Mouse (Mus musculus) common myeloid progenitor, adult 5-6 weeks (primary cell): ENCODE results near the gene Szrd1. TPM values are rescaled to one million over a fixed set of nuclear protein-coding genes. Genes with fewer than 3 reads are reported as not detected.

Experiments
- ATAC-seq: replicated peaks from 2 replicates; pipeline ENCODE4 v1.8.0; 2016; ENCODE audit warnings: low read depth, mild to moderate bottlenecking, moderate TSS enrichment, inconsistent platforms; ENCODE audit not compliant: poor library complexity, severe bottlenecking
- total RNA-seq: library from RNA; stranded (forward); fragments of 200-1000, 187-1606 nt; gene quantifications from 2 replicates; pipeline ENCODE4 v1.2.3, GENCODE M21; 2017

Gene Szrd1
- total RNA-seq, 1 experiment from 2014 or later = 47.4 TPM

DNA sequence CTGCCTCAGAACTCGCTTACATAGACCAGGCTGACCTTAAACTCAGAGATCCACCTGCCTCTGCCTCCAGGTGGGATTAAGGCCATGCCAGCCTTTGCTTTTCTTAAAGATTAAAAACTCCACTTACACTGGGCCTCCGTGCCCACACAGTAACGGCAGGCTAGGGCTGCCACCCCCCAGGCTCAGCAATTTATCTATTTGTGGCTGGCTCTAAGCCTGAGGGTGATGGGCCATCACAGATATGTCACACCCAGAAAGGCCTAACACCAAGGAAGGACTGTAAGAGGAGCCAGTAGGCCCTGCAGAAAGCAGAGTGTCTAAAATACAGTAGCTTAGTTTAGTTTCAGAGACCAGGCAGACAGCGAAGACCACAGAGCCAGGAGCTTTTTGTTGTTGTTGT, 65.5 kb downstream of the Szrd1 start:
- no peak for ATAC-seq

DNA sequence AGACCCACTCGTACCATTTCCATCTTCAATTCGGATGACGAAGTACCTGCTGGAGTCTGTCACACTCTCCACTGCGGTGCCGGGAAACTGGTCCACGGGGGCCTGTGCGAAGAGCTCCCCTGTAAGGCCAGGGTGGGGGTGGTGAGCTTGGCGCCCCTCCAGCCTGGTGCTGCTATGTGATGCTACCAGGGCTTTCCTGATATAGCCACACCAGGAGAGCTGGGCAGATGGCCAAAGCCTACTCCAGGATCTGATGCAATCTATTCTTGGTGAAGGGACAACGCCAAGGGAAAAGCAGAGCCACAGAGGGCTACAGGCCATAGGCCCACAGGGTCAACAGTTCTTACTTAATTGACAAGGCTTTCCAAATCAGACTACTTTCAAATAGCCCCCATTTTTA, 65.9 kb downstream of the Szrd1 start:
- ATAC-seq = no peak

DNA sequence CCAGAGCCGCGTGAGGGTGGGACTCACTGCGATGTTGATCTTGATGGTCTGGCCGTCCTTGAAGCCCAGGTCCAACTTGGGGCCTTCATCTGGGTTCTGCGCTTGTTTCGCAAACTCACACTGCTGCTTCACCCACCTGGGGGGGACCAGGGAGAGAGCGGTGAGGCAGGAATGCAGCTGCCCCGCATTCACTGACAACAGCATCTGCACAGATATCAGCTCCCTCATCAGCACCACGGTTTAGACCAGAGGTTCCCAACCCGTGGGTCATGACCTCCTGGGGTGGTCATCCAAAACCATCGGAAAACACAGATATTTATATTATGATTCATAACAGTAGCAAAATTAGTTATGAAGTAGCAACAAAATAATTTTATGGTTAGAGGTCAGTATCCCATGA, 67.1 kb downstream of the Szrd1 start:
- ATAC-seq = no peak

DNA sequence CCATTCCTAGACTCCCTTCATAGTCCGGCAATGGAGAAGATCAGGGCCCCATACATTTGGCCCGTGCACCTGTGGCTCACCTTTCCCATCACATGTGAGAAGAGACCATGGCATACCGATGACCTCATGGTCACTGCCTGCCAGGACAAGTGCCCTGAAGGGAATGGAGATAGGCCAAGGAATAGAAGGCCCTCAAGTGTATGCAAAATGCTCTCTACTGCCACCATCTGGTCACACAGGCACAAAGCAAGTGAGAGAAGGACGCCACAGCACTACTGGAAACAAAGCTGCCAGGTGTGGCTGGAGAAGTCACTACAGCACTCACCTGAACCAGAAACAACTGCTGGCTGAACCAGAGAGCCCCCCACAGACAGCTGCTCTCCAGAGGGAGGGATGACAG, 69.8 kb downstream of the Szrd1 start:
- no peak; the same call in 1 of the 2 replicates for ATAC-seq

DNA sequence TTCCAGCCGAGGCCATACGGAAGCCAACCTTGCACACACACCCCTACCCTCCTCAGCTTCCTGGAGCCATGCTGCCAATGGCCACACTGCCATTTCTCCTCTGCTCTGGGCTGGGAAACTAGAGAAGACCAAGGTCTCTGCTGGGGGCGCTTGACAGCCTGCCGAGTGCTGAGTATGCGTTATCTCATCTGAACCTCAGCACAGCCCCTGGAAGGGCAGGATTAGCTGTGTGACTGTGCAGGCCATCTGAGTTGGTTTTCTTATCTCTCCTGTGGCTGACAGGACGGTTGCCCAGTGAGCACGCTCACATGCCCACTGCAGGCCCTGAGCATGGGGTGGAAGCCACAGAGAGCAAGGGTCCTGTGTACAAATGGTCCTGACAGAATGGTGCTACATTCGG, 70.9 kb downstream of the Szrd1 start:
- peak; percentile 30 for ATAC-seq

DNA sequence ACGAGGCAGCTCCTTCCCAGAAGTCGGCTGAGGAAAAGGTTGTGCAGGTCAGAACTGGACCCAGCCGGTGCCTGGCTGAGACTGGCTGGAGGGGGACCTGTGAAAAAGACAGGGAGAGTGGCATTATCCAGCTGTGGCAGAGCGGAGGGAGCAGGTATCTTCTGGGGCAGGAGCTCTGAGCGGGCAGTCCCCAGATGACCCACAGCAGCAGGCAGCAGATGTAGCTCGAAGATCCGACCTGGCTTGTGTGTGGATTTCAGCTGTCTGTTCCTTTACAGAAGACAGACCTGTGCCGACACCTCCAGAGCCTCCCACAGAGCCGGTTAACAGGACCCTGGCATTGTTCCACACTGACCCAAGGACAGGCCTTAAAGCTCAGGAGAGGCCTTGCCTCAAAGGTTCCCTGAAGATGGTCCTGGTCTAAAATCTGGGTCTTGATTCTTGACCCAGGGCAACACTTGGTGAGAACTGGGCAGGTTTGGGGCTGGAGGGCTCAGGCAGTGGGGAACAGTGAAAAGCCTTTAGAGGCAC, 72.0 kb downstream of the Szrd1 start:
- no peak for ATAC-seq

DNA sequence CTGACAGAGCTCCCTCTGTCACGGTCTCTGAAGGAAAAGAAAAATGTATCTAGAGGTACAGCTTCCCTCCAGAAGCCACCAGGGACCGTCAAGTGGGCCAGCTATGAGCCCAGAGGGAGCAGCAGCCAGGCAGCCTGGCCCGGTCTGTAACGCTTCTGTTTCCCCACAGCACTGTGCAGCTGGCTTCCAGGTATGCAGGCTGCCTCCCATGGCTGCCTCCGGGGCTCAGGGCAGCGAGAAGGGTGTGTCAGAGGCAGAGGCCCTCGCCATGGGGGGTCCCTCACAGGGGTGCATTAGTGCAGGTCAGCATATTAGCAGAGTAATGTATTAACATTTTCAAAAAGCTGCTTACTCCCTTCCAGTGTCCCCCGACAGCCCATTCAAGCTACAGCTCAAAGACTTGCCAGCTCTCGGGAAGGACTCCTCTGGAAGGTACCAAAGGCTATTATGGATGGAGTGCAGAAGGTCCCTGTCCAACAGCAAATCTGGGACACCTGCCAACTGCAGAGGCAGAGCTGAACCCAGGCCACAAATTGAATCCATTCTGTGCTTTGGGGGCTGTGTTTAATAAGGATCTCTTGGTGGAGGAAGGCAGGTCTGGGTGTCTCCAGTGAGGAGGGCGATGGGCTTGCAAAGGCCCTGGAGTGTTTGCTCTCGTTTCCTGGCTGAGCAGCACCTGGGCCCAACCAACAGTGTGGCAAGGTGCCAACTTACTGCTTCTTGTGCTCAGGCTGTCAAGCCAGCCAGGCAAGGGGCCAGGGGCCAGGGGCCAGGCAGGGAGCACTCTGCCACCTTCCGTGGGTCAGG, 72.7 kb downstream of the Szrd1 start:
- ATAC-seq = no peak

DNA sequence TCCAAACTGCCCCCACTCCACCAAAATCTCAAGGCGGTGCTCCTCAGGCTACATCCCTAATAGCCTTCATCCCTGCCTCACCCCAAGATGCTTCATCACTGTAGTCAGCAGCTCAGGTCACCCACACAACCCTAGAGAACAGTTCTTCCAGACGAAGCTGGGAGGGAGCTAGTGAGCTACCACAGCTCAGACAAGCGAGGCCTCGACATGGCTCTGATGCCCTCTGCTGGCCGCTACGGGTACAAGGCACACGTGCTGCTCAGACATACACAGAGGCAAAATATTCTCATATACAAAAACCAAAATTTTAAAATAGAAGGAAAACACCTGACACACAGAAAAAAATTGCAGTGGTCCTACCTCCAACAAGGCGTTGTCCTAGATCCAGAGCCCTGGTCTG, 74.5 kb downstream of the Szrd1 start:
- peak; percentile 59 for ATAC-seq

DNA sequence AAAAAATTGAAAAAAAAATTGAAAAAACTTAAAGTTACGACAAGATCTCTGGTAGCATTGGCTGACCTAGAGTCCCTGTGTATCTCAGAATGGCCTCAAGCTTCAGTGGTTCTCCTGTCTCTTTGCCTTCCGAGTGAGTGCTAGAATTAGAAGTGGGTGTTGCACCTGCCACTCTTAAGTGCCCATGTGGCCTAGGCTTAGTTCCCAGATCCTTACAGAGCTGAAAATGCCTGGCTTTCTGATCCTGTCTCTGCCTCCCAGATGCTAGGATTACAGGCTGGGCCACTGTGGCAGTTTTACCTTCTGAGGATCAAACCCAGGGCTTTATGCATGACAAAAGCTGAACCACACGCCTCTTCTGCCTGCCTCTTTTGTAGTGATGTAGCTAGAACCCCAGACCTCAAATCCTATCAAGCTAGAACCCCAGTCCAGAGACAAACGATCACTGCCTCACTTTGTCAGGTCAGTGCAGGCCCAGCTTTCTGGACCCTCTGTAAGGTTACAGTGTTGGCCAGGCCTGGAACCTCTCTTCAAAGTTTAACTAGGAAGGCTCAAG, 75.4 kb downstream of the Szrd1 start:
- no peak for ATAC-seq

Other genes starting within 250 kb of the Szrd1 start
- gene Padi2, start 233.4 kb downstream of the Szrd1 start, total RNA-seq = 14.5 and 17.0 TPM in 2 replicates
- 115 and 121 TPM in 2 replicates for gene Sdhb, start 178.6 kb downstream of the Szrd1 start, total RNA-seq
- 33.6 and 63.3 TPM in 2 replicates for gene Atp13a2, start 152.9 kb downstream of the Szrd1 start, total RNA-seq
- gene Mfap2, start 129.4 kb downstream of the Szrd1 start, total RNA-seq = not detected in 2 replicates
- gene Crocc, start 79.2 kb downstream of the Szrd1 start, total RNA-seq = 4.3 and 9.3 TPM in 2 replicates
- gene Necap2, start 61.4 kb downstream of the Szrd1 start, total RNA-seq = 60.3 and 78.8 TPM in 2 replicates
- not detected in 2 replicates for gene Spata21, start 51.4 kb downstream of the Szrd1 start, total RNA-seq
- gene Fbxo42, start 8.1 kb upstream of the Szrd1 start, total RNA-seq = 10.4 and 13.2 TPM in 2 replicates
- gene Rsg1, start 74.2 kb upstream of the Szrd1 start, total RNA-seq = 2.2 and 6.1 TPM in 2 replicates
- not detected in 2 replicates for gene Arhgef19, start 99.7 kb upstream of the Szrd1 start, total RNA-seq
- gene Epha2, start 161.5 kb upstream of the Szrd1 start, total RNA-seq = 0.29 and 1.2 TPM in 2 replicates
- not detected in 2 replicates for gene Fam131c, start 228.4 kb upstream of the Szrd1 start, total RNA-seq